ENCODE assay signal across 10 mouse cellular contexts in the genomic region with DNA sequence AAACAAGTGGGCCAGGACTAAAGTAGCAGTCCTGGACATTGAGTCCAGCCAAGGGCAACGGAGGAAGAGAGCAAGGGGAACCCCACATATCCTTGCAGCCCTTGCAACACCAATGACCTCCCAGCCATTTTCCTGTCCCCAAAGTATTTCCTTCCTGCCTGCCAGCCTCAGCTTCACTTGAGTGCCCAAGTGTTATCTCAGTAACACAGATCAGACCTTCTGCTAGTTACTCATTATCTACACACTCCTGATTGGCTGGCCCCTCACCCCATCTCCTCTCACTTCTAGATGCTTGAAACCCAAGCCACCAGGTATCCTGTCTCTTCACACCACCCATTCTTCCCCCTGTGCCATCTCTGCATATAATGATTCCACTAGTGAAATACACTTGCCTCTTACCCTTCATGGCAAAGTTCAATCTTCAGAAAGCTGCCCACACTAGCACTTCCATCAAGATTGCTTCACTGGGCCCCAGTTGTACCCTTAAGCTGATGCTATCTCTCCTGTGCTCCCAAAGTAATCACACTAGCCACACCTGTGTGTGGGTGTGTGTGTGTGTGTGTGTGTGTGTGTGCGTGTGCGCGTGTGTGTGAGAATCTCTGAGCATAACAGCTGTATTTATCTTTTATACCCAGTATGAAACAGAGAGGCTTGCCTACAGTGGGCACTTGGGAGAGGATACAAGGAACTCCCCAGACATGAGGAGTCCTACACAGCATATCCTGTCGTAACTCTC.
DNase-seq lines count a peak whose midpoint lies in the region; ATAC-seq and TF ChIP-seq lines count a peak whose summit lies in the region.
"Had no signal": no experiment of that assay in that cellular context is flagged by ENCODE, and none has a peak within 500 bp of the region (broad histone marks: within the 10 kb centered on the region; RNA-seq: fewer than 3 reads in every experiment).

No protein-coding gene starts in this region.

- no peak for TF ChIP-seq POLR2A in spleen, adult 2 months (IDR thresholded peaks at IDR 0.05; ENCODE audit: low read depth, low read length)

- peak overlapping the region; percentile 75 for H3K27ac ChIP-seq in spleen, adult 2 months (ENCODE audit: insufficient read depth, low read length)
- peak overlapping the region; percentile 73 for H3K27ac ChIP-seq in liver, embryonic 12.5 days
- no peak overlapping the region for H3K27ac ChIP-seq in forebrain, postnatal 0 days (ENCODE audit: low read depth, low read length)
- H3K27ac ChIP-seq: limb, embryonic 12.5 days; midbrain, embryonic 12.5 days had no signal

- H3K4me1 ChIP-seq in spleen, adult 2 months (ENCODE audit: control insufficient read depth, insufficient read depth, insufficient read length) = peaks cover 29% of the 10 kb centered on the region
- peaks cover 51% of the 10 kb centered on the region for H3K4me1 ChIP-seq in erythroblast, embryonic 14.5 days (ENCODE audit: control insufficient read depth)
- peaks cover 61% of the 10 kb centered on the region for H3K4me1 ChIP-seq in liver, embryonic 12.5 days
- H3K4me1 ChIP-seq in forebrain, postnatal 0 days (ENCODE audit: insufficient read depth) = no peaks in the 10 kb centered on the region
- H3K4me1 ChIP-seq: midbrain, embryonic 12.5 days had no signal

- 48% methylated on average over 5 of the region's 5 CpGs for WGBS in spleen, adult 2 months
- WGBS in liver, embryonic 12.5 days (ENCODE audit: insufficient replicate concordance) = 30% methylated on average over 5 of the region's 5 CpGs
- WGBS in forebrain, postnatal 0 days = 95% methylated on average over 5 of the region's 5 CpGs

- H3K4me3 ChIP-seq in spleen, adult 2 months (ENCODE audit: extremely low read depth, insufficient read depth, insufficient read length) = no peak overlapping the region
- peak overlapping the region; percentile 8 for H3K4me3 ChIP-seq in erythroblast, embryonic 14.5 days (replicated peaks)
- no peak overlapping the region for H3K4me3 ChIP-seq in liver, embryonic 12.5 days
- H3K4me3 ChIP-seq in forebrain, postnatal 0 days (ENCODE audit: low read depth, low read length) = no peak overlapping the region
- H3K4me3 ChIP-seq: limb, embryonic 12.5 days; midbrain, embryonic 12.5 days had no signal

- peak in 1 of 2 experiments; percentile 60 for DNase-seq in spleen, adult 2 months (ENCODE audit: low read depth in 1 of 2, low spot score in 2 of 2)
- no peak for DNase-seq in spleen, postnatal 10 days (ENCODE audit: low spot score in 2 of 2)
- DNase-seq in yolk sac, embryonic 10.5 days (ENCODE audit: low spot score) = peak; percentile 37
- no peak for DNase-seq in urinary bladder, postnatal 14 days (ENCODE audit: low spot score)
- no peak for DNase-seq in cerebellum, adult 8-10 months
- DNase-seq in forebrain, postnatal 0 days = no peak

- H3K27me3 ChIP-seq in spleen, adult 2 months (ENCODE audit: control insufficient read depth, insufficient read depth, low read length) = no peaks in the 10 kb centered on the region
- H3K27me3 ChIP-seq in erythroblast, embryonic 14.5 days (ENCODE audit: control insufficient read depth) = no peaks in the 10 kb centered on the region
- H3K27me3 ChIP-seq in liver, embryonic 12.5 days (replicated peaks) = no peaks in the 10 kb centered on the region
- no peaks in the 10 kb centered on the region for H3K27me3 ChIP-seq in forebrain, postnatal 0 days (ENCODE audit: insufficient read depth, low read length)
- H3K27me3 ChIP-seq: limb, embryonic 12.5 days; midbrain, embryonic 12.5 days had no signal

- H3K9me3 ChIP-seq in erythroblast, embryonic 14.5 days (ENCODE audit: control insufficient read depth, low read length) = no peaks in the 10 kb centered on the region
- no peaks in the 10 kb centered on the region for H3K9me3 ChIP-seq in liver, embryonic 12.5 days (replicated peaks)
- no peaks in the 10 kb centered on the region for H3K9me3 ChIP-seq in forebrain, postnatal 0 days (ENCODE audit: low read length)
- H3K9me3 ChIP-seq: limb, embryonic 12.5 days; midbrain, embryonic 12.5 days had no signal

- H3K9ac ChIP-seq in liver, embryonic 12.5 days = no peak overlapping the region
- no peak overlapping the region for H3K9ac ChIP-seq in forebrain, postnatal 0 days
- H3K9ac ChIP-seq: limb, embryonic 12.5 days; midbrain, embryonic 12.5 days had no signal

- peak overlapping the region; percentile 53 for H3K4me2 ChIP-seq in liver, embryonic 12.5 days
- H3K4me2 ChIP-seq in forebrain, postnatal 0 days (ENCODE audit: low read depth) = no peak overlapping the region
- H3K4me2 ChIP-seq: limb, embryonic 12.5 days; midbrain, embryonic 12.5 days had no signal

- no peak for TF ChIP-seq CTCF in spleen, adult 2 months (IDR thresholded peaks at IDR 0.05; ENCODE audit: extremely low read depth, insufficient read depth, insufficient read length, insufficient replicate concordance)
- no peak for TF ChIP-seq CTCF in forebrain, postnatal 0 days (IDR thresholded peaks at IDR 0.05; ENCODE audit: low read depth)

- ATAC-seq in liver, embryonic 12.5 days = peak; percentile 92
- ATAC-seq in forebrain, postnatal 0 days = no peak

- peaks cover 18% of the 10 kb centered on the region for H3K36me3 ChIP-seq in spleen, adult 2 months (ENCODE audit: control insufficient read depth, insufficient read depth, low read length)
- H3K36me3 ChIP-seq in erythroblast, embryonic 14.5 days (ENCODE audit: control insufficient read depth) = peaks cover 52% of the 10 kb centered on the region
- H3K36me3 ChIP-seq in liver, embryonic 12.5 days = peaks cover 46% of the 10 kb centered on the region
- peaks cover 7% of the 10 kb centered on the region; the same call in 1 of the 2 replicates for H3K36me3 ChIP-seq in forebrain, postnatal 0 days (ENCODE audit: insufficient read depth)
- H3K36me3 ChIP-seq: midbrain, embryonic 12.5 days had no signal
